Mouse (Mus musculus): ENCODE results near the gene Snap29. TPM values are rescaled to one million over a fixed set of nuclear protein-coding genes. Genes with fewer than 3 reads are reported as not detected.

Gene Snap29
- 10 to 100 TPM in 1 of 2 experiments, 1 to 10 TPM in 1; 8.3 to 16.7 TPM for polyA plus RNA-seq (2017; shearing (Covaris generic))

- ATAC-seq: peak; percentile 95
Observed at GRCm38 (mm10) chr16:17405736-17406443, at the start of gene Snap29, which contains the start of gene Pi4ka. Snap29 (plus strand) TSS chr16:17405986. Pi4ka (minus strand) TSS chr16:17406314.

GRCm38 (mm10) chr16:17356031-17356430 lies 49.8 kb upstream of the Snap29 start:
- ATAC-seq: no peak

- ATAC-seq: no peak
Observed at GRCm38 (mm10) chr16:17358787-17359186, 47.0 kb upstream of the Snap29 start.

- no peak for ATAC-seq
Observed at GRCm38 (mm10) chr16:17382306-17382705, 23.5 kb upstream of the Snap29 start.

GRCm38 (mm10) chr16:17383594-17384326 lies 22.0 kb upstream of the Snap29 start:
- no peak for ATAC-seq

- no peak for ATAC-seq
Observed at GRCm38 (mm10) chr16:17392784-17393183, 13.0 kb upstream of the Snap29 start.

- no peak for ATAC-seq
Observed at GRCm38 (mm10) chr16:17402855-17403254, 2.9 kb upstream of the Snap29 start.

GRCm38 (mm10) chr16:17405271-17405696 lies 502 bp upstream of the Snap29 start:
- peak; percentile 31 for ATAC-seq

GRCm38 (mm10) chr16:17406512-17407231 lies 886 bp downstream of the Snap29 start:
- ATAC-seq: no peak

GRCm38 (mm10) chr16:17409046-17409445 lies 3.3 kb downstream of the Snap29 start:
- no peak for ATAC-seq

GRCm38 (mm10) chr16:17410209-17410608 lies 4.4 kb downstream of the Snap29 start:
- no peak for ATAC-seq

GRCm38 (mm10) chr16:17423021-17423420 lies 17.2 kb downstream of the Snap29 start:
- no peak for ATAC-seq

GRCm38 (mm10) chr16:17432576-17432975 lies 26.8 kb downstream of the Snap29 start:
- ATAC-seq: no peak

GRCm38 (mm10) chr16:17451541-17452372 lies 46.0 kb downstream of the Snap29 start, which contains the start of gene Crkl:
Crkl (plus strand) TSS chr16:17451987.
- peak; percentile 95 for ATAC-seq

- peak; percentile 15 for ATAC-seq
Observed at GRCm38 (mm10) chr16:17452373-17452715, 46.6 kb downstream of the Snap29 start.

- no peak for ATAC-seq
Observed at GRCm38 (mm10) chr16:17456901-17457300, 51.1 kb downstream of the Snap29 start.

GRCm38 (mm10) chr16:17460254-17460653 lies 54.5 kb downstream of the Snap29 start:
- ATAC-seq: peak; percentile 53

- peak; percentile 53 for ATAC-seq
Observed at GRCm38 (mm10) chr16:17461596-17461995, 55.8 kb downstream of the Snap29 start.

- ATAC-seq: peak; percentile 66
Observed at GRCm38 (mm10) chr16:17463184-17463583, 57.4 kb downstream of the Snap29 start.

- no peak for ATAC-seq
Observed at GRCm38 (mm10) chr16:17466875-17467663, 61.3 kb downstream of the Snap29 start.

GRCm38 (mm10) chr16:17472498-17472897 lies 66.7 kb downstream of the Snap29 start:
- ATAC-seq: no peak

All from activated CD4-positive, CD25-positive, alpha-beta regulatory T cell, adult 4 months (primary cell).